Mouse (Mus musculus) lung, postnatal 0 days (tissue): ENCODE measurements around the gene Mgll. TPM values are rescaled to one million over a fixed set of nuclear protein-coding genes. Genes with fewer than 3 reads are reported as not detected.

ENCODE experiments used
- ATAC-seq: fragments of 200-750 bp; cut with Nextera tagmentation; 2 replicates; pipeline ENCODE4 v1.8.0; 2017; ENCODE audit warnings: moderate library complexity
- DNase-seq: peaks from one replicate; pipeline ENCODE4 v3.0.0-alpha.2; 2016; ENCODE audit warnings: low spot score
- H3K27ac ChIP-seq: fragments of 300-500 bp; sonication (generic); 2 replicates; pipeline ENCODE4 v1.5.1; 2014; ENCODE audit warnings: antibody characterized with exemption, mild to moderate bottlenecking, low read length, mixed read lengths
- H3K27me3 ChIP-seq: fragments of 300-500 bp; sonication (generic); replicated peaks from 2 replicates; pipeline ENCODE4 v1.6.1; 2014; ENCODE audit warnings: low read length, mixed read lengths; ENCODE audit not compliant: insufficient read depth
- H3K36me3 ChIP-seq: fragments of 300-500 bp; sonication (generic); 2 replicates; pipeline ENCODE4 v1.6.1; 2014; ENCODE audit warnings: low read length, mixed read lengths; ENCODE audit not compliant: insufficient read depth
- H3K4me1 ChIP-seq: fragments of 300-500 bp; sonication (generic); 2 replicates; pipeline ENCODE4 v1.6.1; 2014; ENCODE audit warnings: antibody characterized with exemption, low read depth, low read length, mixed read lengths; ENCODE audit not compliant: insufficient read depth
- H3K4me2 ChIP-seq: fragments of 300-500 bp; sonication (generic); replicated peaks from 2 replicates; pipeline ENCODE4 v1.6.1; 2014; ENCODE audit warnings: low read depth, mild to moderate bottlenecking, low read length, moderate library complexity, mixed read lengths
- H3K4me3 ChIP-seq: fragments of 300-500 bp; sonication (generic); 2 replicates; pipeline ENCODE4 v1.5.1; 2014; ENCODE audit warnings: low read depth, low read length
- H3K9ac ChIP-seq: fragments of 300-500 bp; sonication (generic); replicated peaks from 2 replicates; pipeline ENCODE4 v1.6.1; 2014; ENCODE audit warnings: low read depth, mild to moderate bottlenecking
- H3K9me3 ChIP-seq: fragments of 300-500 bp; sonication (generic); 2 replicates; pipeline ENCODE4 v1.6.1; 2016; ENCODE audit warnings: low read length, mixed read lengths
- CTCF ChIP-seq: IDR thresholded peaks from 2 replicates; pipeline ENCODE4 v1.5.1; 2016; ENCODE audit warnings: antibody characterized with exemption, mild to moderate bottlenecking
- EP300 ChIP-seq: IDR thresholded peaks from 2 replicates; pipeline ENCODE4 v1.6.1; 2016; ENCODE audit warnings: antibody characterized with exemption, mild to moderate bottlenecking, control low read depth
- WGBS: fragments of 180-500 bp; shearing (Covaris S2); extraction: QIAGEN DNeasy Blood & Tissue Kit; methylation state at CpG from one replicate; pipeline ENCODE4 v1.1.7; 2014; 5-methylcytosine and 5-hydroxymethylcytosine counted together
- polyA plus RNA-seq: library from polyadenylated mRNA; unstranded; fragments of >200 nt; fragmentation: Nextera tagmentation; extraction: Ambion mirVana; gene quantifications from 2 replicates; pipeline ENCODE4 v1.2.1, GENCODE M21; 2015

The Mgll gene
- polyA plus RNA-seq, 1 experiment from 2014 or later = 123 TPM

GRCm38 (mm10) chr6:88821294-88821693, 97.1 kb downstream of the Mgll start:
- H3K27ac ChIP-seq = no peak overlapping the region
- no peak overlapping the region for H3K9ac ChIP-seq
- no peaks in the 10 kb centered on the region for H3K27me3 ChIP-seq
- ATAC-seq (no peak), DNase-seq (no peak)
- no peak overlapping the region for H3K4me2 ChIP-seq
- no peaks in the 10 kb centered on the region for H3K9me3 ChIP-seq
- peaks cover 10% of the 10 kb centered on the region; the same call in 1 of the 2 replicates for H3K4me1 ChIP-seq
- no peaks in the 10 kb centered on the region for H3K36me3 ChIP-seq
- H3K4me3 ChIP-seq = no peak overlapping the region
- 86% methylated on average over 6 of the region's 6 CpGs for WGBS
- TF ChIP-seq CTCF (no peak), EP300 (no peak)

DNA sequence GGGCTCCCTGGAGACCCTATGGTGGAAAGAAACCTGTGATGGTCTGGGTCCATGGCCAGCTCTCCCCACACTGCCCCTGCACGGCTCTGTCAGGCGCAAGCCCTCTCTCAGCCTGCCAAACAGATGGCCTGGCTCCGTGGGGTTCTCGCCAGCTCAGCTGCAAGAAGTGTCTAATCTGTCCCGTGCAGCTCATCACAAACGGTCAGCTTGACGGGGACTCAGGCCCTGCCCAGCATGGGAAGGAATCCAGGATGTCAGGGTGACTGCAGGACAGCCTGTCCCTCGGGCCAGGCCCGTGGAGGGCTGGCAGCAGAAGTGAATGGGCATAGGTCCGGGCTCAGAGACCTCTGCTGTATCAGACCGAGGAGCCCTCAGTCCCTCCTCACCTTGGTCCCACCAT, 97.7 kb downstream of the Mgll start:
- Histone ChIP-seq H3K36me3 (no peaks in the 10 kb centered on the region), H3K9me3 (no peaks in the 10 kb centered on the region), H3K4me1 (peaks cover 10% of the 10 kb centered on the region; the same call in 1 of the 2 replicates), H3K9ac (no peak overlapping the region), H3K27me3 (no peaks in the 10 kb centered on the region), H3K4me2 (no peak overlapping the region), H3K27ac (no peak overlapping the region), H3K4me3 (no peak overlapping the region)
- ATAC-seq (peak; percentile 66), DNase-seq (peak; percentile 74)
- TF ChIP-seq EP300 = no peak
- no peak for TF ChIP-seq CTCF
- WGBS = 57% methylated on average over 11 of the region's 11 CpGs

DNA sequence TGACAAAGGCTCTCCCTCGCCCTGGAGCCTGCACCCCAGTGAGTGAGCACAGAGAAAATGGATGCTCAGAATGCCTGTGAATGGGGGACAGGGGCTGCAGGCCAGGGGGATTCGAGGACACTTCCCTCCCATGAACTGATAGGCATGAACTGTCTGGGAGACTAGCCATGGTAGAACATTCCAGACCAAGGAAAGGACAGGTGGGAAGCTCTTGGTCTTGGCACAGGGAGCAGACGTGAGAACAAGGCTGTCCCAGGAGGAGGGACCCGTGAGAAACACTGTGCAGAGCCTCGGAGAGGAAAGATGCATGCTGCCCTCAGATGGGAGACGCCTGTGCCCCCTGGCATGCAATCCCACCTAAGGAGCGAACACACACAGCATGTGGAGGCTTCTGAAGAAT, 100.0 kb downstream of the Mgll start:
- Histone ChIP-seq H3K4me3 (no peak overlapping the region), H3K36me3 (no peaks in the 10 kb centered on the region), H3K9me3 (no peaks in the 10 kb centered on the region), H3K27ac (no peak overlapping the region), H3K9ac (no peak overlapping the region), H3K4me1 (peaks cover 10% of the 10 kb centered on the region; the same call in 1 of the 2 replicates), H3K27me3 (no peaks in the 10 kb centered on the region), H3K4me2 (no peak overlapping the region)
- ATAC-seq (no peak), DNase-seq (no peak)
- TF ChIP-seq CTCF = no peak
- no peak for TF ChIP-seq EP300
- WGBS = 75% methylated on average over 7 of the region's 7 CpGs

DNA sequence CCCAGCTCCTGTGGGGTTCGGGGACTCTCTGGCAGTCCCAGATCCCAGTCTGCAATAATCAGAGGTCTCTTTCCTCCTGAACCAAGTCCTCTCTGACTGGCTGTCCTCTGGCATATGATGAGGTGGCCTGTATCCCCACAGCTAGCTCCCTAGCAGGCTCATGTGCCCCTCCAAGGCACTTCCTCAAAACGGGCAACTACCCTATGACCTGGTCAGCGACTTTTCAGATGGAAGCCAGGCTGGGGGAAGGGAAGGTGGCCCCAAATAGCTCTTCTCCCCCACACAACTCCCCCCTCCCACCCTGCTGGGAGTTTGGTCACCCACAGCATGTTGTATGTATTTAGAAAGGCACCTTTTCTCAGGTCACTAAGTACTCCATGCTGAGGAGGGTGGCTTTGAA, 101.9 kb downstream of the Mgll start:
- Histone ChIP-seq H3K4me3 (no peak overlapping the region), H3K4me2 (no peak overlapping the region), H3K36me3 (no peaks in the 10 kb centered on the region), H3K4me1 (peaks cover 6% of the 10 kb centered on the region; the same call in 1 of the 2 replicates), H3K9ac (no peak overlapping the region), H3K9me3 (no peaks in the 10 kb centered on the region), H3K27ac (no peak overlapping the region), H3K27me3 (no peaks in the 10 kb centered on the region)
- 63% methylated on average over 3 of the region's 3 CpGs for WGBS
- ATAC-seq (no peak), DNase-seq (no peak)
- TF ChIP-seq CTCF = no peak
- TF ChIP-seq EP300 = no peak

GRCm38 (mm10) chr6:88826545-88826944, 102.3 kb downstream of the Mgll start:
- ATAC-seq (peak; percentile 53), DNase-seq (peak; percentile 76)
- WGBS = 26% methylated on average over 6 of the region's 6 CpGs
- H3K9me3 ChIP-seq = no peaks in the 10 kb centered on the region
- no peak overlapping the region for H3K4me3 ChIP-seq
- no peak overlapping the region for H3K9ac ChIP-seq
- H3K36me3 ChIP-seq = no peaks in the 10 kb centered on the region
- H3K27me3 ChIP-seq = no peaks in the 10 kb centered on the region
- H3K4me1 ChIP-seq = peaks cover 2% of the 10 kb centered on the region; the same call in 1 of the 2 replicates
- no peak overlapping the region for H3K4me2 ChIP-seq
- TF ChIP-seq CTCF (peak; percentile 79), EP300 (no peak)
- no peak overlapping the region for H3K27ac ChIP-seq

GRCm38 (mm10) chr6:88826965-88827364, 102.8 kb downstream of the Mgll start:
- Histone ChIP-seq H3K27ac (no peak overlapping the region), H3K4me3 (no peak overlapping the region), H3K27me3 (no peaks in the 10 kb centered on the region), H3K4me2 (no peak overlapping the region), H3K4me1 (no peaks in the 10 kb centered on the region), H3K9me3 (no peaks in the 10 kb centered on the region), H3K9ac (no peak overlapping the region), H3K36me3 (no peaks in the 10 kb centered on the region)
- TF ChIP-seq CTCF (no peak), EP300 (no peak)
- DNase-seq (no peak), ATAC-seq (no peak)
- 62% methylated on average over 3 of the region's 3 CpGs for WGBS
